Mouse (Mus musculus) hindbrain, embryonic 11.5 days (tissue): ENCODE measurements around the gene Exo5. TPM values are rescaled to one million over a fixed set of nuclear protein-coding genes. Genes with fewer than 3 reads are reported as not detected.

Source experiments
- ATAC-seq: fragments of 200-750 bp; cut with Nextera tagmentation; 2 replicates; pipeline ENCODE4 v1.8.0; 2017; ENCODE audit warnings: mild to moderate bottlenecking, moderate TSS enrichment, moderate library complexity; ENCODE audit not compliant: low FRiP score
- DNase-seq: peaks from one replicate; pipeline ENCODE4 v3.0.0-alpha.2; 2015; ENCODE audit warnings: low spot score
- H3K27ac ChIP-seq: fragments of 300-500 bp; sonication (generic); 2 replicates; pipeline ENCODE4 v1.5.1; 2014; ENCODE audit warnings: mild to moderate bottlenecking, low read depth, low read length
- H3K27me3 ChIP-seq: fragments of 300-500 bp; sonication (generic); 2 replicates; pipeline ENCODE4 v1.6.1; 2014; ENCODE audit warnings: mild to moderate bottlenecking, low read length, moderate library complexity, mixed read lengths; ENCODE audit not compliant: control insufficient read depth, insufficient read depth
- H3K36me3 ChIP-seq: fragments of 300-500 bp; sonication (generic); 2 replicates; pipeline ENCODE4 v1.6.1; 2014; ENCODE audit warnings: mild to moderate bottlenecking, low read length, moderate library complexity, mixed read lengths; ENCODE audit not compliant: control insufficient read depth, insufficient read depth
- H3K4me1 ChIP-seq: fragments of 300-500 bp; sonication (generic); replicated peaks from 2 replicates; pipeline ENCODE4 v1.6.1; 2014; ENCODE audit warnings: low read length, mixed read lengths; ENCODE audit not compliant: control insufficient read depth, insufficient read depth
- H3K4me2 ChIP-seq: fragments of 300-500 bp; sonication (generic); replicated peaks from 2 replicates; pipeline ENCODE4 v1.6.1; 2014; ENCODE audit warnings: mild to moderate bottlenecking, low read depth, low read length
- H3K4me3 ChIP-seq: fragments of 300-500 bp; sonication (generic); 2 replicates; pipeline ENCODE4 v1.5.1; 2014; ENCODE audit warnings: low read depth, low read length
- H3K9ac ChIP-seq: fragments of 300-500 bp; sonication (generic); 2 replicates; pipeline ENCODE4 v1.6.1; 2014; ENCODE audit warnings: low read depth, low read length
- H3K9me3 ChIP-seq: fragments of 300-500 bp; sonication (generic); 2 replicates; pipeline ENCODE4 v1.6.1; 2016; ENCODE audit warnings: low read length; ENCODE audit not compliant: control insufficient read depth
- WGBS: fragments of 180-500 bp; shearing (Covaris S2); extraction: QIAGEN DNeasy Blood & Tissue Kit; methylation state at CpG from one replicate; pipeline ENCODE4 v1.1.7; 2014; 5-methylcytosine and 5-hydroxymethylcytosine counted together
- polyA plus RNA-seq: library from polyadenylated mRNA; unstranded; fragments of >200 nt; fragmentation: Nextera tagmentation; extraction: Ambion mirVana; gene quantifications from 2 replicates; pipeline ENCODE4 v1.2.1, GENCODE M21; 2014

The Exo5 gene
- polyA plus RNA-seq, 1 experiment from 2014 or later, result 32.0 TPM

DNA sequence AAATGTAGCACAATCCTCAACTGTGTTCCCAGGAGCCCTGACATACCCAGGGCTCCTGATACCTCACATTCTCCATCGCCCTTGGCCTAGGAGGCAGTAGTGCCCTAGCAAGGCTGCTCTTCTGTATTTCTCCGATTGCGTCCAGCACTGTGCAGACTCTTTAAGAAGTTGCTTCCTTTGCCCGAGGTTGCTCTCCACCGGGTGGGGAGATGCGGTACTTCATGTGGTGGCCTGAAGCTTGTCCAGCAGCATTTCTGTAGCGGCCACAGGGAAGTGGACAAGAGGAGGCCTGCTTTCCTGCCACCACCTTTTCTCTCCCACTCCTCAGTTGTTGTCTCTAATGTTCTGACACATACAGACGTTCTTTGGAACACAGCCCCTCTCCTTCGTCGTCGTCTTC, 30.2 kb downstream of the Exo5 start:
- DNase-seq (no peak), ATAC-seq (no peak)
- Histone ChIP-seq H3K9ac (no peak overlapping the region), H3K27ac (no peak overlapping the region), H3K36me3 (no peaks in the 10 kb centered on the region), H3K27me3 (no peaks in the 10 kb centered on the region), H3K4me2 (no peak overlapping the region), H3K4me1 (no peaks in the 10 kb centered on the region), H3K4me3 (no peak overlapping the region), H3K9me3 (no peaks in the 10 kb centered on the region)
- WGBS, result 82% methylated on average over 11 of the region's 11 CpGs

DNA sequence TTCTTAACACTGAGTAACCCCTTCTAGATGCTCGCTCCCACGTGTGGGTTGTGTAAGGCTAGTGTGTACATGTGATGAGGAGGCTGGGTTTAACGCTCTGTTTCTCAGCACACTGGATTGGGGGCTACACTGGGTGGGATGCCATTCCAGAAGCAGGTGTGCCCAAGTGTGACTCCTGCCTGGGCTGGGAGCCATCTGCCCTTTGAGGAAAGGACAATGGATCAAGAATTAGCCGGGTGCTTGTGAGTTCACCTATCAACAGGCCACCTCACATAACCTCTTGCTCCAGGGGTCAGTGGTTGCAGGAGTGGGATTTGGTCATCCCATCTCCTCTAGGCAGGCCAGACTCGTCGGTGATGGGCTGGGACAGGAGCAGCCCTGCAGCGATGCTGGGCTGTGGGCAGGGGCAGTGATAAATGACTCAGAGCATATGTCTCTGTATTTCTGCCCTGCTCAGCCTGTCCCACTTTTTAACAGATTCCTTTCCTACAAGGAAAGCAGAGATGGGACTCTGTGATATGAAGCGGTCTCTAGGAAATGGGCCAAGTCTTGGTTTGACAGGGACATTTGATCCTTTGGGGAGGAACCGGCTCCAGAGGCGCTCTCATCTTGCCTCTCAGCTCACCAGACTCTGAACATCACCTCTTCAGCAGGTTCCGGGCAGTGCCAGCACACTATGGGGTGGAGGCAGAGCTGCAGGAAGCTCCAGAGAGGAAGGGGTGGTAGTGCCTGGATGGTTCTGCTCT, 31.0 kb downstream of the Exo5 start:
- Histone ChIP-seq H3K9ac (no peak overlapping the region), H3K4me1 (no peaks in the 10 kb centered on the region), H3K9me3 (no peaks in the 10 kb centered on the region), H3K4me3 (no peak overlapping the region), H3K27me3 (no peaks in the 10 kb centered on the region), H3K4me2 (no peak overlapping the region), H3K36me3 (no peaks in the 10 kb centered on the region), H3K27ac (no peak overlapping the region)
- 76% methylated on average over 11 of the region's 11 CpGs for WGBS
- ATAC-seq (no peak), DNase-seq (no peak)

GRCm38 (mm10) chr4:120892516-120892915, 32.3 kb downstream of the Exo5 start:
- Histone ChIP-seq H3K4me1 (no peaks in the 10 kb centered on the region), H3K9ac (no peak overlapping the region), H3K9me3 (no peaks in the 10 kb centered on the region), H3K27ac (no peak overlapping the region), H3K36me3 (no peaks in the 10 kb centered on the region), H3K27me3 (no peaks in the 10 kb centered on the region), H3K4me3 (no peak overlapping the region), H3K4me2 (no peak overlapping the region)
- ATAC-seq (no peak), DNase-seq (no peak)
- WGBS, result 45% methylated on average over 1 of the region's 1 CpGs

DNA sequence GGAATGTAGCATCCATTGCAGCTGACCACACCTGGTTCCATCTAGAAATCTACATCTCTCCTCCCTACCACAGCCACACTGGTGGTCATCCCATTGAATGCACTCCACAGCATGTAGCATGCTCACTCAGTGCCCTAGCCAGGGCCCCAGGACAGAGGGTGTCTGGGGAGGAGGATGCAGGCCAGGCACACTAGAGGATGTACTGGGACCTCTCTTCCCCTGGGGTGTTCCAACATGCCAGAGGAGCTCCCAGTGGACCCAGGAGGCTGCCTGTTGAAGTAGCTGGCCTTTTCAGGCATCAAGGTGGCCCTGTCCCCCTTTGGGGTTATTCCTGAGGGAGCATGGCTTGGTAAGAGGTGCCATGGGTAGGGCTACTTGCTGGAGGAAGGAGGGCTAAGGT, 32.9 kb downstream of the Exo5 start:
- no peaks in the 10 kb centered on the region for H3K9me3 ChIP-seq
- ATAC-seq, result no peak

DNA sequence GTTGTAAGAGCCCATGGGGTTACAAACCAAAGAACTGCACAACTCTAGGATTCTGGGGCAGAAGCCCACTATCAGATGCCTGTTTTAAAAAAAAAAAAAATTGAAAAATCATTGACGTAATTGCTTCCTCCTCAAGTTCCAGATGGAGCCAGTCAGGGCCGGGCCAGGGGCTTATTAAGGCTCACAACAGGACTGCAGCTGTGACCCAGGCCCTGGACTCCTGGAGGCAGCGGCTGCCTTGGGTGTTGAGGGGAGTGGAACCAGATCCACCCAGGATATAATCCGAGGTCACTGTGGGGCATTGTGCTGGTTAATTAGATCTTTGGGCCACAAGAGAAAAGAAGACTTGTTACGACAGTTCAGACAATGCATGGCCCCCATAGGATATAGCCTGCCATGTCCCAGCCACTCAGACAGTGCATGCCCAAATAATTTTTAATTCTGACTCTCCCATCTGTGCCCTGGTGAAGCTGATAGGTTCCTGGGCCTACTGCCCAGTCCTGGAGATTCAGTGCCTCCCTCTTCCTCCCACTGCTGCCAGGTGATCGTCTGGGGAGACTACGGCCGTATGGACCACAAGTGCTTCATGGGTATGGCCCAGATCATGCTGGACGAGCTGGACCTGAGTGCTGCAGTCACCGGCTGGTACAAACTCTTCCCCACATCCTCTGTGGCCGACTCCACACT, 33.9 kb downstream of the Exo5 start:
- Histone ChIP-seq H3K9me3 (no peaks in the 10 kb centered on the region), H3K4me2 (no peak overlapping the region), H3K9ac (no peak overlapping the region), H3K36me3 (no peaks in the 10 kb centered on the region), H3K27ac (peak overlapping the region; percentile 47; the same call in 1 of the 2 replicates), H3K4me1 (peaks cover under 1% of the 10 kb centered on the region; the same call in 1 of the 2 replicates), H3K4me3 (no peak overlapping the region), H3K27me3 (no peaks in the 10 kb centered on the region)
- DNase-seq, result peak; percentile 53
- peak; percentile 75 for ATAC-seq
- WGBS, result 54% methylated on average over 11 of the region's 11 CpGs

More for the DNA sequence above, 32.9 kb downstream of the Exo5 start:
- H3K4me1 ChIP-seq, result no peaks in the 10 kb centered on the region
- DNase-seq, result no peak
- H3K9ac ChIP-seq, result no peak overlapping the region
- no peak overlapping the region for H3K4me2 ChIP-seq
- no peaks in the 10 kb centered on the region for H3K27me3 ChIP-seq
- H3K4me3 ChIP-seq, result no peak overlapping the region
- H3K36me3 ChIP-seq, result no peaks in the 10 kb centered on the region
- H3K27ac ChIP-seq, result no peak overlapping the region

DNA sequence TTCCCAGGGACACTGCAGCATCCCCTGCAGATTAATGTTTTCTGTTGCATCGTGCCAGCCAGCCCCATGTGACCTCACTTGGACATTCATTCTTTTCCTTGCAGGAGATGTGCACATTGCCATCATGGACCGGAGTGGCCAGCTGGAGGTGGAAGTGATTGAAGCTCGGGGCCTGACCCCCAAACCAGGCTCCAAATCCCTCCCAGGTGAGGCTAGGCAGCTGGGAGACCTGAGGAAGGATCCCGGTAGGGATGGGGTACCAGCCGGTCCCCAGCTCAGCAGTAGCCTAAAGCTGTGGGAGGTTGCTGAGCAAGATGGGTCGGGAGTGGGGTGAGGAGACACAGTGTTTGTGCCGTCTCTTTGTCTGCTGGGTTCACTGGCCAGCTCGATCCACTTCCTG, 35.9 kb downstream of the Exo5 start:
- Histone ChIP-seq H3K4me3 (no peak overlapping the region), H3K4me2 (no peak overlapping the region), H3K9ac (no peak overlapping the region), H3K27ac (no peak overlapping the region), H3K27me3 (0 out of 2 replicates have a peak, but pooled peaks cover 2% of the 10 kb centered on the region), H3K36me3 (no peaks in the 10 kb centered on the region), H3K9me3 (no peaks in the 10 kb centered on the region), H3K4me1 (peaks cover 6% of the 10 kb centered on the region; the same call in 1 of the 2 replicates)
- DNase-seq (no peak), ATAC-seq (no peak)
- WGBS, result 68% methylated on average over 8 of the region's 8 CpGs

DNA sequence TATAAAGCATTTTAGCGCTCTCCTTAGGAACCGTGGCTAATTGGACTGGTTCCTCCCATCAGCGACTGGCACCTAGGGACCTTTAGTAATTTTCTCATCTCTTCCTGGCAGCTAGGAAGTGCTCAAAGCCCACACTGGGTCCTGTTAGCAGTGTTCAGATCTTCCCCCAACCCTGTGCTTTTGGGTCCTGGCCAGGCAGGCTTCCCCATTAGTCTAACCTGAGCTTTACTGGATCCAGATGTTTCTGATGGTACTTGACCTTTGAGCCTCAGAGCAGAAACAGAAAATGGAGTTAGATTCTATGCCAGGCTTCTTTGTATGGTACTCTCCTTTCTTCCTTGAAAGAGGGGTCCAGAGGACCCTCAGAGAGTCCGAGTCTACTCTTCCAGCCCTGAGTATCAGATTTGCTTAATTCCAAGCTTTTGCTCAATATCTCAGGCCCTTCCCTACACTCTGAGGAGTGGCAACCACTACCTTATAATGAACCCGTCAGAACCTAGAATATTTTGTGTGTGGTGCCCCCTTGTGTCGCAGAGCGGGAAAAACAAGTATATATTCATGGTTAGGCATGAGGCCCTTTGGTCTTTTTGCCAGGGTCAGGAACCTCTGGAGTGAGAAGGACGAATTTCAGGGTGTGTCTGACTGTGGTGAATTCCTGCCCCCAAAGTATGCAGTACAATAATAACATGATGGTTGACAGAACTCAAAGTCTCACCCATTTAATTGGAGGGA, 37.3 kb downstream of the Exo5 start:
- no peaks in the 10 kb centered on the region for H3K9me3 ChIP-seq
- no peak overlapping the region for H3K4me3 ChIP-seq
- no peak overlapping the region for H3K4me2 ChIP-seq
- H3K36me3 ChIP-seq, result no peaks in the 10 kb centered on the region
- H3K9ac ChIP-seq, result no peak overlapping the region
- WGBS, result 33% methylated on average over 8 of the region's 8 CpGs
- ATAC-seq (no peak), DNase-seq (peak; percentile 71)
- peaks cover 6% of the 10 kb centered on the region; the same call in 1 of the 2 replicates for H3K4me1 ChIP-seq
- H3K27ac ChIP-seq, result no peak overlapping the region
- H3K27me3 ChIP-seq, result 0 out of 2 replicates have a peak, but pooled peaks cover 2% of the 10 kb centered on the region

- no peak for ATAC-seq
- 84% methylated on average over 5 of the region's 5 CpGs for WGBS
- DNase-seq, result no peak
- H3K27me3 ChIP-seq, result 0 out of 2 replicates have a peak, but pooled peaks cover 2% of the 10 kb centered on the region
- H3K27ac ChIP-seq, result no peak overlapping the region
- no peaks in the 10 kb centered on the region for H3K9me3 ChIP-seq
- H3K4me3 ChIP-seq, result no peak overlapping the region
- peaks cover 12% of the 10 kb centered on the region for H3K4me1 ChIP-seq
- no peaks in the 10 kb centered on the region for H3K36me3 ChIP-seq
- H3K9ac ChIP-seq, result no peak overlapping the region
- no peak overlapping the region for H3K4me2 ChIP-seq
Measured at GRCm38 (mm10) chr4:120886811-120887210, 38.0 kb downstream of the Exo5 start.
